Mouse (Mus musculus) urinary bladder, postnatal 25 days (tissue): Measurements from ENCODE around the gene Tbx19.

Experiments
- DNase-seq: peaks from one replicate; pipeline ENCODE4 v3.0.0; 2022; ENCODE audit warnings: low spot score

Gene Tbx19

DNA sequence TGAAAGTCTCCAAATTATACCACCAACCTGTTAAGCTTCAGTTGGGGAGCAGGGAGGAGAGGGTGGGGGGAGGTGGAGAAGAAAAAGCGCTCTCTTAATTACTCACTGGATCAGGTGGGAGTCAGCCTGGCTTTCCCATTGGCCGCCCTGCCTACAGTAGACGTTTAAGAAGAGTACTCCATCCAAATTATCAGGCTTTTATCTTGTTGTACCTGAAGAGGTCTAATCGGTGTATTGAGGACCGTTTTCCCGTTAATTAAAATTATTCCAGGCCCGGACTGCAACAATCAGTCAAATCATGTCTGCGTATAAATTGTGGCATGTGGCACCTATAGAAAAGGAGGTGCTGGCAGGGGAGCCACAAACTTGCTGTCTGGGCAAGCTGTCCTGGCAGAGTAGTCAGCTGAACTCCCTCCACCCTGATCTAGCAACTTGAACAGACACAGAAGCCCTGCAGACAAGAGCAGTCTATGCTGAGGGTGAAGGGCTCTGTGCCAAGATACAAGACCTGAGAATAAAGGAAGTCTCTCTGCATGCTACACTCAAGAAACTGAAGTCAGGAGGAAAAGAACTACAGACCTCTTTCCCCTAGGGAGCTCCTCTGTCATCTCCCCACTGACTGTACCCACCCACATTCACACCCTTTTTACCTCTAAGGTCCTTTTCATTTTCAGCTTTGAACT is at the start of gene Tbx19:
Gene Tbx19, minus strand, starts transcription at position 51 of the 683 bp plus-strand sequence.
- DNase-seq, result no peak

GRCm38 (mm10) chr1:165205591-165205990 is 45.0 kb upstream of the Tbx19 start:
- no peak for DNase-seq

GRCm38 (mm10) chr1:165203488-165204035 is 43.0 kb upstream of the Tbx19 start:
- no peak for DNase-seq

GRCm38 (mm10) chr1:165201445-165202012 is 41.0 kb upstream of the Tbx19 start:
- no peak for DNase-seq

DNA sequence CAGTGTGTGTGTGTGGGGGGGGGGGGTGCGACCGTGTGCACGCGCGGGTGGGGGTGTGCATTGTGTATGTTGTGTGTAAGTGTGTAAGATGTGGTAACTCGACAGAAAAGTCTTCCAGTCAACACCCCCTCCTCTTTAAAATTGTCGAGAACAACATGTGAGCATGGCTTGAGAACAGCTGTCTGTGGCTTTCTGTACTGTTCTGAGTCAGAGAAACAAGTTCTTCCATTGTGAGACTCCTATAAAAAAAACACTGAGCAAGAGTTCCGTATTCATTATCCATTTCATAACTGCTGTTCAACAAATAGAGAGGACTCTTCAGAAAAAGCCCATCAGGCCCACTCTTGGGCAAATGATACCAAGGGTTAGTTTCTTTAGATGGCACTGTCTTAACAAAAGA is 40.2 kb upstream of the Tbx19 start:
- no peak for DNase-seq

DNA sequence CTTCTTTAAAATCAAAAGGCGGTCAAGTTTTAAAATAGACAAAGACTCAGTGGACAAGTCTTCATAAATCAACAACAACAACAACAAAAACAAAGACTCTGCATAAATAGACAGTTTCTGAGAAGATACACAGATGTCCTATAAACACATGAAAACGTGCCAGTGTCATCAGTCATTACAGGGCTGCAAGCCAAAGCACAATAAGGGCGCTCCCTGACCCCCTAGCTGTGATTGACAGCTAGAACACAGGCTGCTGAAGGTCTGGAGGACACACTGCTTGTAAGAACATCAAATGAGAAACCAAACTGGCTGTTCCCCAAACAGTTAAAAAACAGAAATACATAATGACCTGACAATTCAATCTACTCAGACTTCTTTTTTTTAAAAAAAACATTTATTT is 39.1 kb upstream of the Tbx19 start:
- no peak for DNase-seq

DNA sequence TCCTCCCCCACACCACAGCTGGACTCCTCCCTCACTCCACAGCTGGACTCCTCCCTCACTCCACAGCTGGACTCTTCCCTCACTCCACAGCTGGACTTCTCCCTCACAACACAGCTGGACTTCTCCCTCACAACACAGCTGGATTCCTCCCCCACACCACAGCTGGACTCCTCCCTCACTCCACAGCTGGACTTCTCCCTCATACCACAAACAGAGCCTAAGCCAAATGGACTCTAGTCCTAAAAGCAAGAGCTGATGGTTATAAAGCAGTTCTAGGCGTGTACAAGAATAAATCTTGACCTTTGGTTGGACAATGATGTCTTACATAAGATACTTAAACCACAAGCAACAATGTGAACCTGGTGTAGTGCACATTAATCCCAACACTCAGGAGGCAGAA is 38.4 kb upstream of the Tbx19 start:
- no peak for DNase-seq

- DNase-seq, result no peak
These were observed 37.3 kb upstream of the Tbx19 start for GRCm38 (mm10) chr1:165197875-165198274.

DNA sequence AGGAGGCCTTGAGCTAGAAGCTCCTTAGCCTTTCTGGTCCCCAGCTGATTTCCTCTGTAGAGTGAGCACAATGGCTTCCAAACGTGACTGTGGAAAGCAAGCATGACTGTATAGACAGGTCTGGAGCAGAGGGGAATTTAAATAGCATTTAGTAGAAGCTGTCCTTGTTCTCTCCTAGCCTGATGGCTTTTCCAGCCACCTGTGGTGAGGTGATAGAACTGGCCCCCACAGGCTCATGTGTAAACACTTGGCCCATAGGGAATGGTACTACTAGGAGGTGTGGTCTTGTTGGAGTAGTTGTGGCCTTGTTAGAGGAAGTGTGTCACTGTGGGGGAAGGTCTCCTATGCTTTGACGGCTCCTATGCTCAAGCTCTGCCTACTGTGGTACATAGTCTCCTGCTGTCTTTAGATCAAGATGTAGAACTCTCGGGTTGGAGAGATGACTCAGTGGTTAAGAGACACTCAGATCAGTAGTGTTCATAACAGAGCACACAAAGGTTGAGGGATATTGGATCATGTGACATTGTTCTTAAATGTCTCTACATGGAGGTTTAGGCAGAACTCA is 34.9 kb upstream of the Tbx19 start:
- DNase-seq, result no peak

DNA sequence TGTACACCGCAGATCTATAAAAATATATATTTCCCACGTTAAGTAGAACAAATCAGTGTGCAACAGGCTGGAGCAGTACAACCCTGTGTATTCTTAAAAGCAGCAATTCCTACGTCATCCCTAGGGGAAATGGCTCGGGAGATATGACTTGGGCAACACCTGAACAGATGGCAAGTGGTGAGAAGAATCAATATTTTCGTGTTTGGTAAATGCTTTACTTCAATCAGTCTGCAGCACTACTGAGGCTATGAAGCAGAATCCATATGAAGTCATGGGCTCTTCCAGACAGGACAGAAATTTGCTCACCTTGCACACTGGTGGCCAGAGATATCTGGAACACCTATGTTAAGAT is 34.1 kb upstream of the Tbx19 start:
- no peak for DNase-seq

DNA sequence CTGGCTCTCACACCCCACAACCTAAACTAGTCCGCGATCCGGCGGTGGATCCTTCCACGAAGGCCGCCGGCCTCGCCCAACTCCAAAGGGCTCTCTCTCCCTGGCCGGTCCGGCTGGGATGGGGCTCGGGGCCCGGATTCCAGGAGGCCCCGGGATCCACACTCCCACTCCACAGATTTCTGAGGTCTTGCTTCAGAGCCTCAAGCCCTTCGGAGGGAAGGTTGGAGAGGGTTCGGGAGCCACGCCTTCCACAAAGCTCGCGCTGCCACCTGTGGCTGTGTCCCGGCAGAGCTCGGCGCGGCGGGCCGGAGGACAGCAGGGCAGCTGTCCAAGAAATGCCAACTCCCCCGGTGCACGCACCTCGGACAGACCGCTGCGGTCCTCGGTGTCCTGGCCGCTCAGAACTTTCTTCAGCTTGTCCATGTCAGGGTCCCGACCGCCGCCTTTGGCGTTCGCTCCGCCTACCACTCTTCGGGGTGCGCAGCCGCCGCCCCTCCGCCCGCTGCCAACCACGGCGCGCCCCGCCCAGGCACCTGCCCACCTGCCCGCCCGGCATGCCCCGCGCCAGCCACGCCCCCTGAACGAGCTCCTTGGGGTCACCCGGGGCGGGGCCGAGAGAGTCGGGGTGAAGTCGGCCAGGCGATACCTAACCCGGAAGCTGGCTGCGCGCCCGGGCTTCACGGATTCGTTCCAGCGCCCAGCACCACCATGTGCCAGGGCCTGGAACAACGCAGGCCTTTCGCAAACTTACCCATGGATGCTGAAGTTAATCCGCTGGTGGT is 33.5 kb upstream of the Tbx19 start, which contains the start of gene Sft2d2:
Gene Sft2d2, minus strand, starts transcription at position 559 of the 782 bp plus-strand sequence.
- peak; percentile 85 for DNase-seq

DNA sequence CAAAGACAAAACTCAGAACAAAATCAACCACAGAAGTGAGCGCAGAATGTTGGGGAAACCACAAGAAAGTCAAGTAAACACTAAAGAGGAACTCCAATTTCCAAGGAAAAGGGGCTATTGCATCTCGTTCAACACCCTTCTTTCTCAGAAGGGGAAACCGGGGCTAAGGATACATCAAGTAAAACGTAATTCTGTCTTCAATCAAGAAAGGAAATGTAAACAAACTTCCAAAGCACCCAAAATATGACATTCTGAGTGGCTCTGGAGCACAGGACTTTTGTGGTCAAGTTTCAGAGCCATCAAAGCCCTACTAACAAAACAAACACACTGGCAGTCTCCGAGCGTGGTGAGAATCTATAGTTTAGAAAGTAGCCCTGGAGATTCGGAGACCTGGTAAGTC is 32.9 kb upstream of the Tbx19 start:
- no peak for DNase-seq

GRCm38 (mm10) chr1:165192714-165193264 is 32.2 kb upstream of the Tbx19 start:
- DNase-seq, result no peak

GRCm38 (mm10) chr1:165192102-165192501 is 31.5 kb upstream of the Tbx19 start:
- no peak for DNase-seq

GRCm38 (mm10) chr1:165191611-165192010 is 31.0 kb upstream of the Tbx19 start:
- no peak for DNase-seq

DNA sequence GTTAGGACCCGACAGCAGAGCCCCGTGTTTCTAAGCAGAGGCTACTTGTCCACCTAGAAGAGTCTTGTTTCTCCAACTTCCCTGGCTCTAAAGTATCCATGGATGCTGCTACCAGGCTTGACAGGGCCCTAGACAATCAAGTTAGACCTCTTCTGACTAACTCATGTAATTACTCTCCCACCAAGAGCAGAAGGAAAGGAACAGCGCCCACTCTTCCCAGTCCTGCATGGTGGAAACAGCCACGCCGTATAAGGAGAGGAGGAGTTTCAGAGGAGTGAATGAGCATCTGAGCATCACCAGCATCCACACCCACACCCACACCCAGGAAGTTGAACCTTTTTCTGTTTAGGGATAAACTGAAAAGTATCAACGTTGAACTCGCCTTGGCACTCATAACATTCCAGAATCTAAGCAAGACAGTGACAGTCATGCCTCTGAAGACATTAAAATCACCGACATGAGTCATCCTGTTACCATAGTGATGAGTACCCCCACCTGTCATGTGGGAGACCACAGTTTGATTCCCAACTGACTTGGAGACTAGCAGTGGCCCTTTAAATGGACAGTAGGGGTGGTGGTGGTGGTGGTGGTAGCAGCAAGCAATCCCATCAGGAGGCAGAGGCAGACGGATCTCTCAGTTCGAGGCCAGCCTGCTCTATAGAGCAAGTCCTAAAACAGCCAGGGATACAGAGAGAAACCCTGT is 30.1 kb upstream of the Tbx19 start:
- DNase-seq, result no peak

DNA sequence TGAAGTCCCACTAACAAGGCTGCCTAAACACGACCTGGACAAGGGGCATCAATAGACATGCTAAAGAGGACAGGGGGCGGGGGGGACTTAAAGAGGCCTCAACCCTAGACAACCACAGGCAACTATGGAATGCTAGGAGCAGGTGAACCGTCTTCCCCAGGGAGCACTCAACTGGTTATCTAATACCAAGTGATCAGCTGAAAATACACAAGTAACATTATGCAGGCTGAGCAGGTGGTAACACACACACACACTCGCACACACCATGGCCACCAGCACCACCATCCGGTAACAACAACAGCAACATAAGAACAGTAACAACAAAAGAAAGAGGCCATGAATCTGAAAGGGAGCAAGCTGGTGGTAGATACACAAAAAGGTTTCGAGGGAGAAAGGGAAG is 29.5 kb upstream of the Tbx19 start:
- no peak for DNase-seq

DNA sequence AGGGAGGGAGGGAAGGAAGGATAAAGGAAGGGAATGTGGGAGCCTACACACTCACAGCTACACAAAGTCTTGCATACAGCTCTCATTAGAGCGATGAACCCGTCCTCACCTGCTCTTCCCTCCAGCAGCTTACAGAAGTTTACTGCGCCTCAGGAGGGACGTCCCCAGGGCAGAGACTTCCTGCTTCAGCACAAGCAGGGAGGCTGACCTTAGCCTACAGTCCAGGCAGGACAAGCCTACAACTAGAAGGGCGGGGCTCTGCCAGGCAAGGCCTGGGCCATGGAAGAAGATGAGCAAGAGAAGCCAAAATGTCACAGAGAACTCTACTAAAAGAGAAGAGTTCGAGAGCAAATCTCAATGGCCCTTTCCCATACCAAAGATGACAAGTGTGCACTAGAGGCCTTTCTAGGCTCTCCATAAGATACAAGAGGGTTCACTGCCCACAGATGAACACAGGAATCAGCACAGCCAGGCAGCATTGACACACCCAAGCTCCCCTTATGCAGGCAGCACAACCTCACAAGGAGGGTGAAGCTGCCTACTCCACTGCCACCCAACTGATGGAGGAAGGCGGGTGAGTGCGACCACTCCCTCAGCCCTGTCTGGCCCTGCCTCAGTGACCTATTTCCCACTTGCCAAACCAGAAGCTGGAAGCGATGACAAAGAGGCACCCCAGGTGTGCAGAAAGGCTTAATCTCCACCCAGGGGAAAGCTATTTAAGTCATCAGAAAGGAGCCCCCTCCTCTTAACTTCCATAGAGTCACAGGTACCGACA is 28.4 kb upstream of the Tbx19 start:
- DNase-seq, result no peak

DNA sequence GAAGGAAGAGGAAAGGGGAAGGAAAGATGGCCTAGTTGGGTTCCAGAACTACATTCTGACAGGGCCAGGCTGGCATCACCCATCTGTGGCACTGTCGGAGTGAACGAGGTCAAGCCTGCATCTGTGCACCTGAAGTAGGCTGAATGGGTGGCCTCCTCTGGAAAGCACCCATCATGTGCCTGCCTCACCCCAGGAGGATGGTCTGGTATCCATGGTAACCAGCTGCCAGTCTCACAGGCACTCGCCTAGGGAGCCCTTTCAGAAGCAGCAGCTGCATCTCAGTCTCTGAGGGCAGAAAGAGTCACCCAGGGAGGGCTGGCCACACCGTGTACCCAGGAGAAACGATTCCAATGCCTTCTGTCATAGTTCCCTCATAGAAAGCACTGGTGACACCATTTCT is 26.8 kb upstream of the Tbx19 start:
- DNase-seq, result no peak

GRCm38 (mm10) chr1:165186491-165186890 is 25.9 kb upstream of the Tbx19 start:
- no peak for DNase-seq

DNA sequence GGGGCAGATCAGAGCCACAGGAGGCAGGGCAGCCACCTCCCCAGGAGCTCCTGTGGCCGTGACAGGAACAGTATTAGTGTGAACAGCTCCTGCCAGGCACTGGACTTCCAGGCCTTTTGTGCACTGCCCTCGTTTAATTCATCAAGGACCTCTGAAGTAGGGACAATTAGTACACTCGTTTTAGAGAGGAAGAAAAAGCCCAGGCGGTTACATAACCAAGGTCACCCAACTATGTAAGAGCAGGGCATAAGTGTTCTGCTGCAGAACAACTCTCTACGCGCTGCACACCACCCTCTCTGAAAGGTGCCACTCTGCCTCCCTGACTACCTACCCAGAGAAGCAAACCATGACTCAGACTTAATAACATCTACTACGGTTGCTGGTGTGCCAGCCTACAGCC is 24.5 kb upstream of the Tbx19 start:
- no peak for DNase-seq
